Mouse (Mus musculus): ENCODE measurements around the gene Exoc3l.

- TF ChIP-seq POLR2A (IDR thresholded peaks at IDR 0.05; ENCODE audit: low read depth, low read length) (no peak), CTCF (IDR thresholded peaks at IDR 0.05; ENCODE audit: borderline replicate concordance, insufficient read depth, low read length) (no peak)
Observed at GRCm38 (mm10) chr8:105270916-105271186, 25.1 kb downstream of the Exoc3l start.
